Mouse (Mus musculus) heart, postnatal 36 days (tissue): ENCODE data around the gene Gm20738. TPM values are rescaled to one million over a fixed set of nuclear protein-coding genes. Genes with fewer than 3 reads are reported as not detected.
"Not testable (repeated sequence)": the region's sequence is repeated elsewhere in the genome, so short reads cannot be mapped to it uniquely, and the experiment has no call there.

Experiments
- DNase-seq, 2 experiments: peaks; one replicate each; pipeline ENCODE4 v3.0.0; 2021 to 2022
- intact Hi-C: fragments of 180-260 bp; cut with DNase I; formaldehyde crosslinking; loops from one replicate; pipeline ENCODE4 v1.15.1; 2025
- total RNA-seq, 2 experiments: library from RNA; stranded (reverse); gene quantifications; 2 replicates each; pipeline ENCODE4 v1.2.3; 2021

Gene Gm20738
- total RNA-seq, result not detected

- DNase-seq, intact Hi-C loops: not testable (repeated sequence)
These were observed at the start of gene Gm20738 for GRCm38 (mm10) chrY:37957511-37957910. TSS of gene Gm20738 (plus strand) at chrY:37957811.
